23 mouse cellular contexts compared by ENCODE assay signal in genomic region chr16:37863876-37864275, GRCm38 (mm10). TPM values are rescaled to one million over a fixed set of nuclear protein-coding genes. Genes with fewer than 3 reads are reported as not detected.
"Had no signal": no experiment of that assay in that cellular context is flagged by ENCODE, and none has a peak within 500 bp of the region (broad histone marks: within the 10 kb centered on the region; RNA-seq: fewer than 3 reads in every experiment).

No protein-coding gene starts in this region.

- H3K9me3 ChIP-seq: kidney, embryonic 15.5 days; lung, embryonic 15.5 days; midbrain, embryonic 10.5 days; midbrain, embryonic 15.5 days; neural tube, embryonic 12.5 days; stomach, embryonic 15.5 days had no signal

- ATAC-seq: hindbrain, postnatal 0 days; inflammation-experienced regulatory T-cells, adult 6 months; midbrain, embryonic 15.5 days had no signal

- H3K36me3 ChIP-seq: kidney, embryonic 15.5 days; lung, embryonic 15.5 days; midbrain, embryonic 10.5 days; midbrain, embryonic 15.5 days; neural tube, embryonic 12.5 days; stomach, embryonic 15.5 days had no signal

- DNase-seq: kidney, adult 11 months; kidney, adult 8-10 months; kidney, postnatal 10 days; kidney, postnatal 36 days; lung, adult 18-20 months; lung, postnatal 10 days; lung, postnatal 36 days; retina, postnatal 1 day; right cerebral cortex, postnatal 25 days; spleen, adult 18-20 months; thymus, postnatal 25 days had no signal

- H3K4me3 ChIP-seq: kidney, embryonic 15.5 days; lung, embryonic 15.5 days; megakaryocyte, embryonic 14.5 days; midbrain, embryonic 10.5 days; midbrain, embryonic 15.5 days; neural tube, embryonic 12.5 days; stomach, embryonic 15.5 days had no signal

- H3K4me1 ChIP-seq: lung, embryonic 15.5 days; stomach, embryonic 15.5 days had no signal

- H3K9ac ChIP-seq: kidney, embryonic 15.5 days; lung, embryonic 15.5 days; midbrain, embryonic 15.5 days; neural tube, embryonic 12.5 days; stomach, embryonic 15.5 days had no signal

- H3K27ac ChIP-seq: hindbrain, postnatal 0 days; kidney, embryonic 15.5 days; lung, embryonic 15.5 days; midbrain, embryonic 10.5 days; midbrain, embryonic 15.5 days; neural tube, embryonic 12.5 days; stomach, embryonic 15.5 days had no signal

- H3K27me3 ChIP-seq: kidney, embryonic 15.5 days; lung, embryonic 15.5 days; megakaryocyte, embryonic 14.5 days; midbrain, embryonic 15.5 days; neural tube, embryonic 12.5 days; stomach, embryonic 15.5 days had no signal

- H3K4me2 ChIP-seq: kidney, embryonic 15.5 days; lung, embryonic 15.5 days; midbrain, embryonic 15.5 days; neural tube, embryonic 12.5 days; stomach, embryonic 15.5 days had no signal

RNA-seq across cellular contexts. Expression of gene Gm36028, which starts 2.9 kb away (rescaled TPM):
- total RNA-seq: hindbrain, postnatal 0 days; left cerebral cortex, postnatal 14 days; neutrophil, adult 5-6 weeks had no signal
- polyA plus RNA-seq: inflammation-experienced regulatory T-cells, adult 6 months; limb, embryonic 11.5 days; midbrain, embryonic 15.5 days; neural tube, embryonic 12.5 days had no signal

RNA-seq across cellular contexts. Expression of gene Gpr156, which starts 52.4 kb away (rescaled TPM):
- total RNA-seq: neutrophil, adult 5-6 weeks had no signal
- polyA plus RNA-seq: inflammation-experienced regulatory T-cells, adult 6 months had no signal
